Mouse (Mus musculus): Measurements from ENCODE around the gene Nr1d1. TPM values are rescaled to one million over a fixed set of nuclear protein-coding genes. Genes with fewer than 3 reads are reported as not detected.

Gene Nr1d1
- polyA plus RNA-seq, 1 experiment from 2014 or later, result 2.3 TPM

DNA sequence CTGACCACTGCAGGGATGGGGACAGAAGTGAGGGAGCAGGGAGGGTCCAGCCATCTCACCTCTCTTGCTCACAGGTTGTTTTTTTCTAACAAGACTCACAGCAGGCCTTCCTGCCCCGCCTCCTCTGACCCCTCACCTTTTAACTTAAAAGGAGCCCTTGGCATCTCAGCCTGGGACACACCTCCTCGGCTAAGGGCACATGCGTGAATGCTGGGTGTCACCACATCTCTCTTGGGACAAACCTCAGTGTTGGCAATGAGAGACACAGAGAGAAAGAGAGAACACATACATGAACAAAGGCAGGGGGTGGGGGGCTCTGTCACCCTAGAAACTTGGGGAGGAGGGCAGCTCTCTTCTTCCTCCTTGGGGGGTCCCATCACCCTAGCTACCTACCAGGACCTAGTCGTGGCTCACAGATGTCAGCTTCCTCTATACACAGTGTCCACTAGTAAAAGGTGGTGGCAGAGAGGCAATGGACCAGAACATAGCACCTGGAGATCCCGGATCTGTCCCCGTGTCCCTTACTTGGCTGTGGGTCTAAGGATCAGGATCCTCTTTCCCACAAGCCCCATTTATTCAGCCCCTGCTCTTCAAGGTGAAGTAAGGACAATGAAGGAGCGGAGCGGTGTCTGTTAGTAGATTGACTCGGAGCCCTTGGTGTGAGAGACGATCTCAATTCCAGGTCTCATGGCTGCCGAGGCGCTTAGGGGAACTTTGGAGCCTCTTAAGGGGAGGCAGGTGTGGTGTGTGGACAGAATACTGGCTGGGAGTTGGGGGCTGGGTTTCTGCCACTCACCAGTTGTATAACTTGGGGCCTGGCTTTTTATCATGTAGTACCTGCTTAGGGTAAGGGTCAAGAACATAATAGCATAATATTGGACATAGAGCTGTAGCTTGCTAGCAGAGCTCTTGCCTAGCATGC is 28.9 kb downstream of the Nr1d1 start:
- Histone ChIP-seq H3K4me2 (peak overlapping the region; percentile 59), H3K9ac (no peak overlapping the region), H3K4me3 (replicated peaks) (0 out of 2 replicates have a peak overlapping the region, but pooled peaks have one; percentile 28), H3K9me3 (replicated peaks) (no peaks in the 10 kb centered on the region), H3K36me3 (no peaks in the 10 kb centered on the region), H3K4me1 (peaks cover 93% of the 10 kb centered on the region), H3K27me3 (no peaks in the 10 kb centered on the region), H3K27ac (peak overlapping the region; percentile 85)
- WGBS, result 45% methylated on average over 12 of the region's 12 CpGs
- ATAC-seq (replicated peaks; ENCODE audit: low FRiP score), result no peak

DNA sequence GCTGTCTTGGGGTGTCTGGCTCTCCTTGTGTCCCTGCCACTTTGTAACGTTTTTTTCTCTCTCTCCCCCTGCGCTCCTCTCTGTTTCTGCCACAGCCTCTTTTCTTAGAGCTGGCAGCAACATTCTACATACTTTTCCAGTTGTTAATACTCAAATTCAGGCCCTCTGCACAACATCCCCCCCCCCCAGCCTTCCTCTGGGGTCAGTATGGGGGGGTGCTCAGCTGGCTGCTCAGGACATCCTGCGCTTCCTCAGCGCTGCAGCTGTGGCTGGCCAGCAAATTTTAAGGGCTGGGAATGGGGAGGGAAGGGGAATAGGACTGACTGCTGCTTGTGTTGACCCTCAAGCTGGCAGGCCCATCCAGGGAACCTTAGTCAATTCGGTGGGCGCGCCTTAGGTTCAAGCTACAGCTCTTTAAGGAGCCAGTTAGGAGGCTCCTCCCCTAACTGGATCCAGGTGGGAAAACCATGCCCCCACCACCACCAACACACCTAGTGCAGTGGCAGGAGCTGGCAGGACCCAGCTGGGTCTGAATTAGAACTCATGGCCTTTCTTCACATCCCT is 30.6 kb downstream of the Nr1d1 start:
- ATAC-seq (replicated peaks; ENCODE audit: low FRiP score), result no peak
- Histone ChIP-seq H3K4me1 (peaks cover 92% of the 10 kb centered on the region), H3K9ac (peak overlapping the region; percentile 90; the same call in 1 of the 2 replicates), H3K27ac (peak overlapping the region; percentile 95), H3K9me3 (replicated peaks) (no peaks in the 10 kb centered on the region), H3K36me3 (no peaks in the 10 kb centered on the region), H3K4me3 (replicated peaks) (peak overlapping the region; percentile 93), H3K27me3 (no peaks in the 10 kb centered on the region), H3K4me2 (peak overlapping the region; percentile 84)
- 38% methylated on average over 7 of the region's 7 CpGs for WGBS

DNA sequence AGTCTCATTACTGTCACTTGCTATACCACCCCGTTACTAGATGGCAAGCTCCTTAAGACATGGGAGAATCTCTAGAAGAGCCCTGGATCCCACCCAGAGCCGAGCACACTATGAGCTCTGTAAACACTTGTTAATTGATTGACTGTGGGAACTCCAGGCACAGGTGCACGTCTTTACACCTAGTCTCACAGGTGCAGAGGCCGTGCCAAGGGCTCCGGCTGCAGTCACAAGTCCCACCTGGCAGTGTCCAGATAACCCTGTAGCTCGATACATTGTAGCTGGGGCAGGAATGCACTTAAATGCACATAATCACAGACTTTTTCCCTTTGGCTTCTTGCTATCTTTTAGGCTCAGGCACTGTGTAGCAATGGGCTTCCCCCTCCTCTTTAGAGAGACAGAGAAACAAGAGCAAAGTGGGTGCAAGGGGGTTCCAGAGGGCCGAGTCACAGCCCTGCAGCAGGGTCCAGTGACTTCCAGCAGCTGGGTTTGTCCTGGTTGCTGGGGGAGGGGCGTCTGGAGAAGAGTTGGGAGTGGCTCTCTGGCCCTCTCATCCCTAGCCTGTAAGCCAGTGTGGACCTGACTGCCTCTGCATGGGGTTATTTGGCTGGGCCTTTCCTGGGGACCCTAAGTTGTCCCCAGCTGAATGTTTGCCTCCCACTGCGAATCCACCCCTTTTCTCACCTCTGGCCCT is 31.3 kb downstream of the Nr1d1 start:
- Histone ChIP-seq H3K4me2 (peak overlapping the region; percentile 84), H3K4me3 (replicated peaks) (peak overlapping the region; percentile 93), H3K9me3 (replicated peaks) (no peaks in the 10 kb centered on the region), H3K27ac (peak overlapping the region; percentile 95), H3K27me3 (no peaks in the 10 kb centered on the region), H3K9ac (peak overlapping the region; percentile 90), H3K4me1 (peaks cover 84% of the 10 kb centered on the region), H3K36me3 (no peaks in the 10 kb centered on the region)
- peak; percentile 38 for ATAC-seq (replicated peaks; ENCODE audit: low FRiP score)
- WGBS, result 7% methylated on average over 9 of the region's 9 CpGs

DNA sequence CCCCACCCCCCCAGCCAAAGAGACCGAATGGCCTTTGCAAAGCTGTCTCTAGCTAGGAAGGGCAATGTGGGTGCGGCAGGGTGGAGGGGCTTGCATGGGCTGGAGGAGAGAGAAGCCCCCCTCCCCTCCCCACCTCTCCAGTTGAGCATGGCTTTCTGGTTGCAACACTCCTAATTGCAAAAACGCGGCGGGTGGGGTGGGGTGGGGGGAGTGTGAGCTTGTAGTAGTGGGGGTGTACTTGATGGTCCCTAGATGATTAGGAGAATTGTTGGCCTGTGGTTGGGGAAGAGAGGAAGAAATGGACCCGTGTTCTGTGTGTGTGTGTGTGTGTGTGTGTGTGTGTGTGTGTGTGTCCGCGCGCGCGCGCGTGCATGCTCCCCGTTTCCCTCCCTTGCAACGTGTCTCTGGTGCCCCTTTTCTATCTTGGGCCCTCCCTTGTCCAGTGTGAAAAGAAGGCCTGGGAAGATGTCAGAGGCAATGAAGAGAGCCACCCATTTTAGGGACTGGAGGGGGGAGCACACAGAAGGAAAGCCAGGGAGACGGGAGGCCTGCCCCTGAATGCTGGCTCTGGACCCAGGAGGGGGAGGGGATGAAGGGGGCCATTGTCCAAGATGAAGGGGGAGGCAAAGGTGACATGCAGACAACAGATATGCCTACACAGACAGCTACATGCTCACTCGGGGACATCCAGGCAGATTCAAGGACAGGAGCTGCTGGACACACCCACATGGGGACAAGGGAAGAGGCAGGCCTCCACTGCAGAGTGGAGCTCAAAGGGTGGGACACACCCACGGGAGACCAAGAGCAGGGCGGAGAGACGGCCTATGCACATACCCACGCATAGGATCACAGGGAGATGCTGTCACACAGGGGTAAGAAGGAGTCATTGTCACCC is 32.5 kb downstream of the Nr1d1 start:
- Histone ChIP-seq H3K27ac (peak overlapping the region; percentile 95), H3K4me3 (replicated peaks) (peak overlapping the region; percentile 93), H3K4me2 (peak overlapping the region; percentile 84), H3K4me1 (peaks cover 73% of the 10 kb centered on the region), H3K27me3 (no peaks in the 10 kb centered on the region), H3K36me3 (no peaks in the 10 kb centered on the region), H3K9ac (peak overlapping the region; percentile 90), H3K9me3 (replicated peaks) (no peaks in the 10 kb centered on the region)
- 0 out of 2 replicates have a peak, but pooled peaks have one; percentile 4 for ATAC-seq (replicated peaks; ENCODE audit: low FRiP score)
- 4% methylated on average over 16 of the region's 21 CpGs for WGBS

DNA sequence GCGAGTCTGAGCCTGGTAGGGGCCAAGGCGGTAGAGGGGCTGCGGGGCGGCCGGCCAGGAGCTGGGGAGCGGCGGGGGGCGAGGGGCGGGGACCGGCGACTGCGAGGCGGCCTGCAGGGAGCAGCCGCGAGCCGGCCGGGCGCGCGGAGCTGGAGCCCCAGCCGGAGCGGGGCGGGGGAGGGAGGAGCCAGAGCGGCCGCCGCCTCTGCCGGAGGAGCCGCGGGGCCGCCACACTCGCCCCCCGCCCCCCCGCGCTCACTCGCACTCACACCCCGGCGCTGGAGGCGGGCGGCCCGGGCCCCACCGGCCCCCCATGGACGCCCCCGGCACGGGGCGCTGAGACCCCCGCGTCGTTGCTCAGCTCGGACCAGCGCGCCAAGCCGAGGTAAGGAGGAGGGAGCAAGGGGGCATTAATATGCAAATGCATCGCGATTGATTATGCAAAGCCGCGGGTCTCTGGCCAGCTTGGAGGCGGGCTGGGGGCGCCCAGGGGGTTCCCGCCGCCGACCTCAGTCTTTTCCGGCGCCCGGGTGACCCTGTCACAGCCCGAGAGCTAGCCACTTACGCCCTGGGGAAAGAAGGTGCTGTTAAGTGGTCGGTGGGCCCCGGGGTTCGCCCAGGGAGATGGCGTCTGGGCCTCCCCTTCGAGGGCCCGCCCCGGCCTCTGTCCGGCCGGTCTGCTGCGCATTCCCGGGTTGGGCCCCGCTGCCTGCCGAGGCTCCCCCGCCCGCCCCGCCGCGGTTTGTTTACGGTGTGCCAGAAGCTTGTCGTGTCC is 33.3 kb downstream of the Nr1d1 start:
- H3K9me3 ChIP-seq (replicated peaks), result no peaks in the 10 kb centered on the region
- H3K4me1 ChIP-seq, result peaks cover 65% of the 10 kb centered on the region
- ATAC-seq (replicated peaks; ENCODE audit: low FRiP score), result peak; percentile 79
- no peaks in the 10 kb centered on the region for H3K36me3 ChIP-seq
- WGBS, result under 1% methylated on average over 84 of the region's 86 CpGs
- no peaks in the 10 kb centered on the region for H3K27me3 ChIP-seq
- H3K27ac ChIP-seq, result peak overlapping the region; percentile 95
- peak overlapping the region; percentile 84 for H3K4me2 ChIP-seq
- H3K9ac ChIP-seq, result peak overlapping the region; percentile 90
- peak overlapping the region; percentile 93 for H3K4me3 ChIP-seq (replicated peaks)

DNA sequence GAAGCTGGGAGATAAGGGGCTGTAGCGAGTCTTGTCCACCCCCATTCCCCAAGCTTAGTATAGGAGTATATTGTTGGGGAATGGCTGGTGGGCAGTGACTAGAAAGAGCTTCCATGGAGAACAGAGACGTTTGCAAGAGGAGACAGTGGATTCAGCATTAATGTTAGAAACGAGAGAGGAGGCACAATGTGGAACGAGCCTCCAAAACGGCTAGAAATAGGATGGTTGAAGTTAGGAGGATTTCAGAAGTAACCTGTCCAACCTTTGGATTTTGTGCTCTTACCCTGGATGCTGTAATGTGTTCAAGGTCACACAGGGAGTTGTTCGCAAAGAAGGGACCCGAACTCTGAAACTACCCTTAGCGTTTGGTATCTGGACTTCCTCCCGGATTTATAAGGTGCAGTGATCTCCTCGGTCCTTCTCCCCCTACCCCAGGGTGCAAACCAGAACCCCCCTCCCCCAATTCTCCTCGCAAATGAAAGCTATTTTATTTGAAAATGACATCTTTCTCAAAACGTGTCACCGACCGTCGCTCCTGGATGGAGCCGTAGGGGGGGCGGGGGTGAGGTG is 34.0 kb downstream of the Nr1d1 start:
- no peaks in the 10 kb centered on the region for H3K9me3 ChIP-seq (replicated peaks)
- no peaks in the 10 kb centered on the region for H3K27me3 ChIP-seq
- peak overlapping the region; percentile 93 for H3K4me3 ChIP-seq (replicated peaks)
- under 1% methylated on average over 17 of the region's 17 CpGs for WGBS
- peaks cover 58% of the 10 kb centered on the region for H3K4me1 ChIP-seq
- peak overlapping the region; percentile 84 for H3K4me2 ChIP-seq
- peak overlapping the region; percentile 95 for H3K27ac ChIP-seq
- peak overlapping the region; percentile 90 for H3K9ac ChIP-seq
- no peak; the same call in 1 of the 2 replicates for ATAC-seq (replicated peaks; ENCODE audit: low FRiP score)
- no peaks in the 10 kb centered on the region for H3K36me3 ChIP-seq

DNA sequence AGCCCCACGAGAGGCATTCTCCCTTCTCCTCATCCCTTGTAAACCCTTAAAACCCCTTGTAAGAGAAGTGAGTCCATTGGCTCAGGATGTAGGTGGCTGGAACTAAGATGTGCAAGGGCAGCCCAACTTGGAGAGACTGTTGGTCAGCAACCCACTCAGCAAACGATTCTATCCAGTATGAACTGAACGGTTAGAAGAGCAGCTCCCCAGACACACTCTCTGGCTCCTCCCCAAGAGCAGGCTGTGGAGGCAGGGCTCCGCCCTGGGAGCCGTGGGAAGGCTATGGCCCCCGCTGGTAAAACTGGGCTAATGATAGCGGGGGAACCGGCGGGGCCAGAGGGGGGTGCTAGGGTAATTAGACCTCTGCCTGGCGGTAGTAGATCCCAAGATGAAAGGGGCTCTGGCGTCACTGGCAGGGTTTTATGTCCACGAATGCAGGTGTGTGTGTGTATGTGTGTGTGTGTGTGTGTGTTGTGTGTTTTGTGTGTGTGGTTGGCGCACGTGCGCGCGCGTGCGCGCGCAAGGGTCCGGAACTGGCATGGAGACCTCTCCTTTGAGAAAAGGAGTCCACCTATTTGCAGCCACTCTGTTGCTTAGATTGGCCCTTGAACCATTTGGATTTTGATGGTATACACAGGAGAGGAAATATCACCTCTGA is 34.6 kb downstream of the Nr1d1 start, which contains the start of gene Thra:
Thra (plus strand) TSS at position 246 of the 658 bp plus-strand sequence.
- peak within 1 kb of the TSS; percentile 95 for H3K27ac ChIP-seq
- H3K9ac ChIP-seq, result peak within 1 kb of the TSS; percentile 90
- H3K9me3 ChIP-seq (replicated peaks), result no peaks in the 10 kb centered on the region
- H3K4me1 ChIP-seq, result peaks cover 52% of the 10 kb centered on the region
- H3K4me3 ChIP-seq (replicated peaks), result peak within 1 kb of the TSS; percentile 93
- H3K4me2 ChIP-seq, result peak within 1 kb of the TSS; percentile 84
- ATAC-seq (replicated peaks; ENCODE audit: low FRiP score), result peak; percentile 72
- under 1% methylated on average over 22 of the region's 22 CpGs for WGBS
- no peaks in the 10 kb centered on the region for H3K27me3 ChIP-seq
- H3K36me3 ChIP-seq, result no peaks in the 10 kb centered on the region

DNA sequence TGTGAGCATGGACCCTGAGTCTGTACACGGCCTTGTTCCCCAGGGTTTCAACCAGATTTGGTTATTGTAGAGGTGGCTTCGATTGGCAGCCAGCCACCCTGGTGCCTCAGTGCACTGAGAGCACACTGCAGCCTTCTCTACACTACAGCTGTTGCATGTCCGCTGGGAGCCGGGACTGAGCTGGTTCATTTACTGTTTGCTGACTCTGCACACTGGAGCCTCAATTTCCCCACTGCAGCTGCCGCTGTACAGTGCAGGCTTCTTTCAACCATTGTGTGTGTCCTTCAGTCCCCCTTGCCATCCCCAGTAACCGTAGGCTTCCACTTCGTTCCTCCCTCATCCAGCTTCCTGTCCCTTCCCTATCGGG is 35.1 kb downstream of the Nr1d1 start:
- H3K36me3 ChIP-seq, result no peaks in the 10 kb centered on the region
- H3K9me3 ChIP-seq (replicated peaks), result no peaks in the 10 kb centered on the region
- H3K9ac ChIP-seq, result peak overlapping the region; percentile 90
- H3K27me3 ChIP-seq, result no peaks in the 10 kb centered on the region
- peaks cover 47% of the 10 kb centered on the region for H3K4me1 ChIP-seq
- no peak for ATAC-seq (replicated peaks; ENCODE audit: low FRiP score)
- H3K4me2 ChIP-seq, result peak overlapping the region; percentile 84
- peak overlapping the region; percentile 93 for H3K4me3 ChIP-seq (replicated peaks)
- H3K27ac ChIP-seq, result peak overlapping the region; percentile 95
- WGBS, result 12% methylated on average over 8 of the region's 8 CpGs

DNA sequence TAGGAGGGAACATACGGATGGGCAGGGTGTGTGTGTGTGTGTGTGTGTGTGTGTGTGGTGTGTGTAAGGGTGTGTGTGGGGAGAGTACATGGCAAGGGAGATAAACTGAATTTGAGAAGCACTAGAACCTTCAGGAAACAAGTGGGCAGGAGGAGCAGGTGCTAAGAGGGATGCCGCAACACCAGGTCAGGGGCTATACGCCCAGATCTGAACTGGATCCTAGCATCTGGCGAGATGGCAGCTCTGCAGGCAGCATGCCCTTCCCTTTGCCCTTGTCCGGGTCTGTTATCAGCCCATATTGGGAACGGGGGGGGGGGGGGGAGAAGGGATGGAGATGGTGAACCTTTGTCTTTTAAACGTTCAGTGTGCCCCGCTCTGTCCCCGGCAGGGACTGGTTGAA is 36.2 kb downstream of the Nr1d1 start:
- Histone ChIP-seq H3K27me3 (no peaks in the 10 kb centered on the region), H3K9ac (no peak overlapping the region), H3K4me3 (replicated peaks) (no peak overlapping the region), H3K9me3 (replicated peaks) (peaks cover 5% of the 10 kb centered on the region), H3K36me3 (no peaks in the 10 kb centered on the region), H3K4me2 (no peak overlapping the region), H3K4me1 (peaks cover 36% of the 10 kb centered on the region), H3K27ac (no peak overlapping the region)
- 78% methylated on average over 9 of the region's 9 CpGs for WGBS
- ATAC-seq (replicated peaks; ENCODE audit: low FRiP score), result no peak

DNA sequence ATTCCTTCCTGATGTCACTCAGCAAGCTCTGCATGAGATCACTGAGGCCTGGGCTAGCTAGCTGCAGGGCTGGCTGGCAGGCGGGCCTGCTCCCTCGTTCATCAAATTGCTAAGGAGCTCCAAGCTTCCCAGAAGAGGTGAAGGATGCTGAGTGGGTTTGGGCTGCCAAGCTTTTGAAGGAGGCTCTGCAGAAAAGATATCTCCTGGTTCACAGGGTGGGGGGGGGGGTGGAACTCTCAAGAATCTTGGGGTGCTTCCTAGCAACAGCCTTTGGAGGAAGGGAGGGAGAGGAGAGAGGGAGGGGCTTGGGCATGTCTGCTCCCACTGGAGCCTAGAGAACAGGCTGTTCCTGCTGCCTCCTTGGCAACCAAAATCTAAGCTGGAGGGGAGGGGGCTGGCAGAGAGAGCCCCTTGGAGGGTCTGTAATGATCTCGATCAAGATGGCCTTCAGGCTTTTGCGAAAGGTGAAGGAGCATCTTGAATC is 36.7 kb downstream of the Nr1d1 start:
- H3K9ac ChIP-seq, result no peak overlapping the region
- H3K4me1 ChIP-seq, result peaks cover 32% of the 10 kb centered on the region
- H3K27me3 ChIP-seq, result no peaks in the 10 kb centered on the region
- H3K9me3 ChIP-seq (replicated peaks), result peaks cover 5% of the 10 kb centered on the region
- H3K4me2 ChIP-seq, result no peak overlapping the region
- WGBS, result 56% methylated on average over 4 of the region's 4 CpGs
- no peaks in the 10 kb centered on the region for H3K36me3 ChIP-seq
- ATAC-seq (replicated peaks; ENCODE audit: low FRiP score), result no peak
- no peak overlapping the region for H3K4me3 ChIP-seq (replicated peaks)
- no peak overlapping the region for H3K27ac ChIP-seq
